Mouse (Mus musculus) E14TG2a.4 (cell line): ENCODE data around the gene Zfp59.
"Not testable (repeated sequence)": the region's sequence is repeated elsewhere in the genome, so short reads cannot be mapped to it uniquely, and the experiment has no call there.

Source experiments
- H3K27me3 ChIP-seq: 2 replicates; pipeline ENCODE4 v1.6.1; 2014; ENCODE audit warnings: low read length, control low read depth; ENCODE audit not compliant: insufficient read depth
- H3K36me3 ChIP-seq: 2 replicates; pipeline ENCODE4 v1.6.1; 2014; ENCODE audit warnings: low read length, control low read depth; ENCODE audit not compliant: insufficient read depth
- H3K4me1 ChIP-seq: replicated peaks from 2 replicates; pipeline ENCODE4 v1.6.1; 2014; ENCODE audit warnings: low read depth, low read length, control low read depth
- H3K4me3 ChIP-seq: replicated peaks from 2 replicates; pipeline ENCODE4 v1.5.1; 2014; ENCODE audit warnings: mild to moderate bottlenecking, low read length
- H3K9me3 ChIP-seq: 2 replicates; pipeline ENCODE4 v1.6.1; 2014; ENCODE audit warnings: low read length, control low read depth
- CTCF ChIP-seq: conservative IDR thresholded peaks from 2 replicates; pipeline ENCODE4 v1.5.1; 2014; ENCODE audit warnings: low read length
- NANOG ChIP-seq: IDR thresholded peaks from 2 replicates; pipeline ENCODE4 v1.6.1; 2014; ENCODE audit warnings: borderline replicate concordance, low read length, mixed read lengths
- POU5F1 ChIP-seq: IDR thresholded peaks from 2 replicates; pipeline ENCODE4 v1.6.1; 2014; ENCODE audit warnings: low read length, borderline replicate concordance

Gene Zfp59

GRCm38 (mm10) chr7:27860396-27861235, 22.2 kb downstream of the Zfp59 start:
- no peaks in the 10 kb centered on the region for H3K9me3 ChIP-seq
- H3K4me3 ChIP-seq = peak overlapping the region; percentile 80
- TF ChIP-seq NANOG (no peak), CTCF (no peak), POU5F1 (no peak)

DNA sequence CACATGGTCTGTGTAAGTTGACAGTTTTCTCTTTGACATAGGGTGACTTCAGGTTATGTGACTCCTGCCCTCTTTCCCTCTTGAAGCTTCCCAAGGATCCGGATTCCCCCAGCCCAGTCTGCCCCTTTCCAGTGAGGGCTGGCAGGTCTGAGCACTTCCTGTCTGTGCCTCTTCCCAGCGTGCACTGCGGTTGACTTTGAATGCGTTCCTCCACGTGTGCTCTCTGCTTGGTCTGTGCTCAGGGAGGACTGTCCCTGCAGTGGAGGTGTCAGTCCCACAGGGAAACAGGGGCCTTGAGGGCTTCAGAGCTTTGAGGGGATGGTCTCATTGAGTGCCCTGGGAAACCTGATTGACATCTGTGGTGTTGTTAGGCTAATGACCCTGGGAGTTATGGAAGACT, 24.2 kb downstream of the Zfp59 start:
- peaks cover 39% of the 10 kb centered on the region for H3K36me3 ChIP-seq
- H3K27me3 ChIP-seq, H3K9me3 ChIP-seq, H3K4me3 ChIP-seq: not testable (repeated sequence)
- H3K4me1 ChIP-seq = peaks cover 29% of the 10 kb centered on the region

More at GRCm38 (mm10) chr7:27860396-27861235, 22.2 kb downstream of the Zfp59 start:
- no peaks in the 10 kb centered on the region for H3K27me3 ChIP-seq
- H3K36me3 ChIP-seq = peaks cover 32% of the 10 kb centered on the region
- H3K4me1 ChIP-seq = peaks cover 36% of the 10 kb centered on the region

DNA sequence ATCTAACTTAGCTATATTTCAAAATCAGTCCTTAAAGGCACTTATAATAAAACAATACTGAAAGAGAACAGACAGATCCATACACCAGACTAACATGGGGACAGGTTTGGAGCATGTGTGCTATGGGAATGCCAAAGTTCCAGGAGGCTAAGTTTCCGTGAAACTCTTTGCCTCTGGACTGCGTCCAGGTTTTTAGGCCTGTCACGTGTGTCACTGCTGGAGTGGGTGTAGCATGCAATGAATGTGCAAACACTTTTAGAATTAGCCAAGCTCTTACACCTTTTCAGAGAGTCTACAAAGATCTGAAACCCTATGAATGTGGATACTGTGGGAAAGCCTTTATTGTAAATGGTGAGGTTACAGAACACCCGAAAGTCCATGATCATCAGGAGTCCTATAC, 43.3 kb downstream of the Zfp59 start:
- TF ChIP-seq CTCF (no peak), NANOG (no peak), POU5F1 (no peak)
- no peaks in the 10 kb centered on the region for H3K9me3 ChIP-seq
- peaks cover 28% of the 10 kb centered on the region for H3K36me3 ChIP-seq

DNA sequence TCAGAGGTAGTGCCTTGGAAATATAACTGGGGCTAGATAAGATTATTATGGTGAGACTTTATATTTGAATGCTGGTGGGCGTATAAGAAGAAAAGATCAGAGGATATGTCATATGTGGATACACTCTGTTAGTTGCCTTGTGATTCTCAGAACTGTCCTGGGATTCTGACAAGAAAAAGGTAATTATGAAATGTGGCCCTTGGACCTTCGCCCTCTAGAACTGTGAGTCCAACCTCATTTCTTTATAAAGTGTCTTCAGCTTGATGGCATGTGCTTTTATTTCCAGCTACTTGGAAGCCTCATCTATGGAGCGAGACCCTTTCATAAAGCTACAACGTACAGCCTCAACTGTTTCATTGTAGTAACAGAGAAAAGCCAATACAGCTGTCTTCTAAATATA, 62.2 kb downstream of the Zfp59 start:
- Histone ChIP-seq H3K9me3 (no peaks in the 10 kb centered on the region), H3K36me3 (no peaks in the 10 kb centered on the region), H3K4me3 (no peak overlapping the region), H3K27me3 (no peaks in the 10 kb centered on the region), H3K4me1 (no peaks in the 10 kb centered on the region)
- TF ChIP-seq CTCF = no peak
- TF ChIP-seq NANOG = no peak
- no peak for TF ChIP-seq POU5F1

More for the DNA sequence above, 43.3 kb downstream of the Zfp59 start:
- H3K27me3 ChIP-seq = no peaks in the 10 kb centered on the region
- 0 out of 2 replicates have a peak, but pooled peaks cover 3% of the 10 kb centered on the region for H3K4me1 ChIP-seq
- H3K4me3 ChIP-seq = no peak overlapping the region

DNA sequence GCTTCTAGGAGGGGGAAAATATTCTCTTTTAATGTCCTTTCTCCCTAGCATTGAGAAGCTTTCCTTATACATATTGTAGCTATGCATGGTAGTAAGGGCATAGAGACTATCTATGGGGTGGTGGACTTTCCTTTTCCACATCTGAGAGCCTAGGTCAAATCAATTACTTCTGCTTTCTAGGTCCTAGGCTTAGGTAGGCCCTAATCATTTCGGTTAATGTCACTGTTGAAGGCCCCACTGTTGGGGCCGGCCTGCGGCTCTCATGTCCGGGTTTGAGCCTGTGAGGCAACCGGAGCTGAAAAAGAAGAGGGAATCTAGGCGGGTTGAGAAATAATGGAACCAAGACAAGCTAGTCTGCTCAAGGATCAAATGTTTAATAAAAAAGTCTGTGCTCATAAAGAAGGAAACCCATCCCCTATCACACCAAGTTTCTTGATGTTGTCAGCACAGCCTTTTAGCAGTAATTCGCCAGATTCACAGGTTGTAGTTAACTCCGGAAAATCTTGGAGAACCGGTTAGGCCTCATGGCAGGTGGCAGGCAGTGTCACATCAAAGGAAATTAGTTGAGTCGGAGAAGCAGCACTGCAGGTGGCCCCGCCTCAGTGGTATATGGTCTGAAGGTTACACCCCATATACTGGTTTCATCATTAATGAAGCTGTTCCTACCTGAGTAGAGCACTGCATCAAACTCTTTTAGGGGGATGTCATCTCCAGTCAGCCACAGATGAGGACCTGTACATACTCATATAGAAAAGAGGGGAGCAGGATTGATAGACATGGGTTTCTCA, 66.8 kb downstream of the Zfp59 start:
- Histone ChIP-seq H3K4me1 (no peaks in the 10 kb centered on the region), H3K9me3 (no peaks in the 10 kb centered on the region), H3K4me3 (no peak overlapping the region), H3K27me3 (no peaks in the 10 kb centered on the region), H3K36me3 (no peaks in the 10 kb centered on the region)
- no peak for TF ChIP-seq CTCF
- no peak for TF ChIP-seq NANOG
- no peak for TF ChIP-seq POU5F1
